Mouse (Mus musculus) embryo, embryonic 10 days (tissue): ENCODE measurements at regions not wholly inside any gene's neighbourhood (a gene's known extent, or its start where the extent isn't known, plus 50 kb on each side); places are given as distances from the start of the nearest gene placed in this dataset.

Experiments
- DNase-seq: peaks from one replicate; pipeline ENCODE4 v3.0.0-alpha.2; 2015; ENCODE audit warnings: low spot score

DNA sequence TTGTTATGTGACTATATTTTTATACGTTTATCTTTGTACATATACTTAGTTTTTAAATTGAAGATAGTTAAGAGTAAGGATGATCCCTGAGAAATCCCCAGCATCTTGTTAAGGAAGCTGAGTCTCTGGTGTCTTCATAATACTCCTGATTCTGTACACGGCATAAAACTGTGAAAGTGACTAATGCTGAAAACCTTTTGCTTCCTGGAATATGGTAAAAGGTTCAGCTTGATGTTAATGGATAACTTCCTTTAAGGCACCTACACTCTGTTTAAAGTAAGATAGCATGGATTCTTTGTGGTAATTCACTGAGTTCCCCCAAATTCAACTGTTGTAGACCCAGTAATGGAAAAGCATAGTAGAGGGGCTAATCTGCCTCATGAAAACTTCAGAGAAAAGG lies 67.2 kb upstream of the Rgs1 start:
- no peak for DNase-seq

DNA sequence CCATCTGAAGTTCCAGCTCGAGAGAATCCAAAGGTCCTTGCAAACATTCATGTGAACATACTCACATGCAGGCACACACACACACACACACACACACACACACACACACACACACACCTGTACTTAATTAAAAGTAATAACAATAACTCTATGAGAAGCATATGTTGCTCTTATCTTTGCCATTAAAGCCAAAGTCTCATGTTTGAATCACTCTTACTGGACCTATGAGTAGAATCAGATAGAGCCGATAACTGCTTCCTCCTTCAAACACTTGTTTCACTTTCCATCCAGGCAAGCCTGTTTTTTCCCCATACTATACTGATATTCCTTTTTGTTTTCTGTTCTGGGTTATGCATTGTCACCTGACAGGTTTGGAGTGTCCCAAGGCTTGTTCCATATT lies 65.3 kb upstream of the Rgs1 start:
- no peak for DNase-seq

DNA sequence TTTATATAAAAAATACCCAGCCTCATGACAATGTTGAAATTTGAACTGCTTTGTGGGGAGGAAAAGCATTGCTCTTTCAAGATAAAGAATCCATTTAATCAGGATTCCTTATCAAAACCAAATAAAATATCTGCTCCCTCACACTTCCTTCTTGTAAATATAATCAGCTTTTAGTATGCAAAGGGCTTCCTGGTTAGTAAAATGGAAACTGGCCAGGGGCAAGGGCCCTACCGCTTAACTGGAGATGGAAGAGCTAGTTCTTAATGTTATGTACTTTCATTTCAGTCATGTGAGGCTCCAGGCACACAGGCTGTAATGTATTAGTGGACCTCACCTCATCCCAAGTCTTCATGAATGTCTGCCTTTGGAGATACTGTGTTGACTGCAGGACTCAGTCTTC lies 64.3 kb upstream of the Rgs1 start:
- no peak for DNase-seq

DNA sequence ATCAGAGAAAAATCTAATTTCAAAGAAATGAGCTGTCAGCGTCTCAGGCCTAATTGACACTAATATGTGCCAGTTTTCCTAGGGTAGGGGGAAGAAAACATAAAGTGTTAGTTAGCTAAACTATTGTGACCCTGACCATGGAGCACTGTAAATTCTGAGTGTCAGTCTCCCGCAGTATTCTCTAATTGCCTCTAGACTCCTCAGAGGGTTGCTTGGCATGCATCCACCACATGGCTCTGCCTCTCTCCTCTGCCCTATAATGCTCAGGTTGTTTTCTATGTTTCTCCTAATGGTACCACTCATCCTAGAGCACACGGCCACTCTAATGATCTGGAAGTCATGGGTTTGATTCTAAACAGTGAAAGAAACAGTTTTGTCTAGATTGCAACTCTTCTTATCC lies 60.9 kb upstream of the Rgs1 start:
- DNase-seq = no peak

GRCm38 (mm10) chr1:144308313-144308712 lies 59.3 kb upstream of the Rgs1 start:
- DNase-seq = no peak

DNA sequence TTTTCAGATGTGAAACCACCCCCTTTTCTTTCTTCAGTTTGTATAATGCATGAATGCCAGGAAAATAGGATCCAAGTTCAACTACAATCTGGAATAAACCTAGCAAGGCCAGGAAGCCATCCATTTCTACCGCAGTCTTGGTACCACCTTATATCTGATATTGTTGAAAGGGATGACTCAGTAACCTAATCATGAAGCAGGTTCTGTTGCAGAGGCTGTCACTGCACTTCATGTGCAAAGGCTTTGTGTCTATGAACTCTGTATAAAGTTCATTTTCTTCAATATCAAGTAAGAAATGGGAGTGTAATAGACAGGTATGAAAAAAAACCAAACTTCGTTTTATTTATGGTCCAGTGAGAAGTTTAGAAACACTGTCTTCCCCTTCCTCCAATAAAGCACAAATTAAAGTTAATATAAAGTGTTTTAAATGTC lies 58.8 kb upstream of the Rgs1 start:
- no peak for DNase-seq

DNA sequence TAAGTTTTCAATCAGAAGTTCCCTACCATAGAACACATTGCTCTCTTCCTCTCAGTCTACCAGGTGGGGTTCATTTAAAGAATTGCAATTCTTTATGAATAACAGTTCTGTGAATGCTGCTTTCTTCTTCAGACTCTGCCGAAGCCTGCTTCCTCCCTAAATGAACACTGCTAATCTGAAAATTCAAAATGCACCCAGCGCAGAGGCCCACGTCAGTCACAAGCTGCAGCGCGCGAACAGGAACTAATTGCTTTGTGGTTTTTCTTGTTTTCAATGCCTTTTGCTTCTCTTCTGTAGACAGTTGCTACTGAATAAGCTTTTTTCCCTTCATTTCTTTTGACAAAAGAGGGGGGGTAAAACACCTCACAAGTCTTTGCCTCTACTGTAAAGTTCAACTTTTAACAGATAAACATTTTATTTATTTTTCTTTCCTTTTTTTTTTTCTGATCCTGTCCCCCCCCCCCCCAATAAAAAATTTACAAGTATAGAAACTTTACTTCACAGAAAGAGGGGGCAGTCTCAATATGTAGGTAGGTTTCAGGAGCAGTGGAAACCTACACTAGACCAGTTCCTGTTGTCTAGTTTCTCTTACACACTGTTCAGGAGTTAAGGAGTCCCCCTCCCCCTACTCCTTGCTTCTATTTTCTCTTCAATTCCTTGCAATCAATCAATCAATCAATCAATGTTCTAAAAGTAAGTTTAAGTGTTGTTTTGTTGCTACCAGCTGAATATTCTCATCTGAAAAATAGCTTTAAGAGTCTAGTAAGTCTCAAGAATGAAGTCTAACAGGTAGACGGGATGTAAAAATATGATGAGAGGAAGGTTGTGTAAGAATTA lies 58.2 kb upstream of the Rgs1 start:
- no peak for DNase-seq

GRCm38 (mm10) chr1:144306284-144306683 lies 57.2 kb upstream of the Rgs1 start:
- DNase-seq = no peak

DNA sequence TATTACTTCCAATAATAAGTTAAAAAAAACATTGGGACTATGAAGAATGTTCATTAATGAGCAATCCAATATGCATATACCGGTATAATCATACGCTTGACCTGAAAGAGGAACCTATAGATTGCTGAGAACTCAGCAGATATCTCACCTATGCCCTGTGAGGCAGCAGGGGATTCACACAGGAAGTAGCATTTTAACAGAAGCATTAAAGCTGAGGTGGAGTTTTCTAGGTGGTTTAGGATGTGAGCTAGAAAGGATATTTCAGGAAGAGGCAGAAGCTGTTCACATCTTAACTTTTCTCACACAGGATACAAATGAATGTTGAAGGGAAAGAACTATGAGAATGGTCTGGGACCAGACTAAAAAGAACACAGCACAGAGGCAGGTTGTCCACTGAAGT lies 51.6 kb upstream of the Rgs1 start:
- no peak for DNase-seq
